Mouse (Mus musculus) cerebellum, postnatal 14 days (tissue): Measurements from ENCODE around the gene Got2.

Experiments used
- DNase-seq, 2 experiments: peaks; one replicate each; pipeline ENCODE4 v3.0.0; 2021; ENCODE audit warnings: mixed read lengths in 2 of 2

Gene Got2

GRCm38 (mm10) chr8:95817597-95817996 is 70.8 kb downstream of the Got2 start:
- DNase-seq, result no peak

DNA sequence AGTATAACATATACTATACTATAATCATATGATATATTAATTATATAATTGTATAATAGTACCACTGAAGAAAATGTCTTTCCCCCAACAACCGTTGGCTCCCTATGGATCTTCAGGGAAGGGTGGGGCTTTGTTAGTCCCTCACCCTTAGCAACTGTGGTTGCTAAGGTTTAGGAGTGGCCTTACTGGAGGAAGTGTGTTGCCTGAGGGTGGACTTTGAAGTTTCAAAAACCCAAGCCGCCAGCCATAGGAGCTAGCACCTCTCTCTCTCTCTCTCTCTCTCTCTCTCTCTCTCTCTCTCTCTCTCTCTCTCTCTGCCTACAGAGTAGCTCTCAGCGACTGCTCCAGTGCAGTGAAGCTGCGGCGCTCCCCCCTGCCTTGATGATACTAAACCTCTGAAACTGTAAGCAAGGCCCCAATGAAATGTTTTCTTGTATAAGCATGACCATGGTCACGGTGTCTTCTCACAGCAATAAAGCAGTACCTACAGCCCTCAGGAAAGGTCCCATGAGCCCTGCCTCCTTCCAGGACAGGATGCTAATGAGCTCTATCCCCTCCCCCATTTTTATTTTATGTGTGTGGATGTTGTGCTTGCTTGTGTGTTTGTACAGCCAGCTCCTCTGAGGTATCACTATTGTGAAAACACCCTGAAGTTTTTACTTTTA is 72.2 kb downstream of the Got2 start:
- no peak for DNase-seq
